Mouse (Mus musculus): ENCODE measurements around the gene Krt16. TPM values are rescaled to one million over a fixed set of nuclear protein-coding genes. Genes with fewer than 3 reads are reported as not detected.

Krt16 gene
- polyA plus RNA-seq, 1 experiment = 0.21 TPM

DNA sequence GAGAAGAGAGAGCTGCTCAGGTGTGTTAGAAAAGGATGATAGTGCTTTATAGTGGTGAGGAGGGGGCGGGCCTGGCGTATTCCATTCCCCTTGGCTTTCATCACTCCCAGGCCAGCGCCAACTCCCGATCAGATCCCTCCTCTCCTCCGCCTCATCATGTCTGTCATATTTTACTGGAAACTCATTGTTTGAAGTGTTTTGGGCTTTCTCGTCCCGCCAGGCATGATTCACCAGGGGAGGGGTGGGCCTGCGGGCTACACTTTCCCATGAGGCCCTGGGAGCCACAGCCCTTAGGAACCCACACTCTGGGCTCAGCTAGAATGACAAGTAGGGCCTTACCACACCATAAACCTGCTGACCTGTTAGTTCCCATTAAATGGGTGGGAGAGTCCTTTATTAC, 41.2 kb downstream of the Krt16 start, which contains the start of gene Krt14:
Krt14 (minus strand) TSS at position 51 of the 400 bp plus-strand sequence.
- H3K79me2 ChIP-seq (ENCODE audit: control insufficient read depth, insufficient read depth) = peaks cover 10% of the 10 kb centered on the region
- H3ac ChIP-seq (ENCODE audit: control insufficient read depth, insufficient read length, low read depth) = no peak within 1 kb of the TSS
- no peaks in the 10 kb centered on the region for H3K79me3 ChIP-seq (ENCODE audit: low read depth)
- H3K27me3 ChIP-seq (ENCODE audit: control insufficient read depth, insufficient read depth, insufficient read length) = no peaks in the 10 kb centered on the region
- TF ChIP-seq FOSL1 (IDR thresholded peaks at IDR 0.05; ENCODE audit: insufficient read depth, low read length, poor library complexity, severe bottlenecking) = peak; percentile 17
- peak; percentile 75 for TF ChIP-seq MAX (IDR thresholded peaks at IDR 0.05)
- no peak for TF ChIP-seq CEBPB (IDR thresholded peaks at IDR 0.05; ENCODE audit: low read depth)
- TF ChIP-seq MYOG (IDR thresholded peaks at IDR 0.05; ENCODE audit: control insufficient read depth, extremely low read depth, insufficient read length) = no peak
- TF ChIP-seq MYOD1 (IDR thresholded peaks at IDR 0.05; ENCODE audit: control insufficient read depth, insufficient read length, low read depth) = no peak
- peaks cover 12% of the 10 kb centered on the region for H3K36me3 ChIP-seq (ENCODE audit: control insufficient read depth, insufficient read depth)
- peak within 1 kb of the TSS; percentile 35 for H3K4me3 ChIP-seq (ENCODE audit: insufficient read depth, poor library complexity, severe bottlenecking)

DNA sequence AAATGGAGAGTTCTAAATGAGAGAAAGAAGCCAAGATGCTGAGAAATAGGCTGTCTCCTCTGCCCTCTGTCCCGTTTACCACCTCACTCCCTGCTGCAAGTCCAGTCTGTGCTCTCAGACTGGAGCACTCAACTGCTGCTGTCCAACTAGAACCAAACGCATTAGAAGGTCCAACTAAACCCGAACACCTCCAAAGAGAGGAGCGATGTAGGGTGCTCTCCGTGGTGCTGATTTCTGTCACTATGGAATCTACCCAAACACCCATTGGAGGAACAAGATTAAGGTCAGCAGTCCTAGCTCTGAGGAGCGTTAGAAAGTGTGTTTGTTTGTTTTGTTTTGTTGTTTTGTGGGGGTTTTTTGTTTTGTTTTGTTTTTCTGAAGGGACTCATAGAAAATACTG, 45.3 kb downstream of the Krt16 start:
- Histone ChIP-seq H3K36me3 (ENCODE audit: control insufficient read depth, insufficient read depth) (peaks cover 12% of the 10 kb centered on the region), H3K79me2 (ENCODE audit: control insufficient read depth, insufficient read depth) (peaks cover 10% of the 10 kb centered on the region), H3K79me3 (ENCODE audit: low read depth) (no peaks in the 10 kb centered on the region), H3ac (ENCODE audit: control insufficient read depth, insufficient read length, low read depth) (no peak overlapping the region), H3K4me3 (ENCODE audit: insufficient read depth, poor library complexity, severe bottlenecking) (no peak overlapping the region), H3K27me3 (ENCODE audit: control insufficient read depth, insufficient read depth, insufficient read length) (no peaks in the 10 kb centered on the region)
- TF ChIP-seq CTCF (IDR thresholded peaks at IDR 0.05; ENCODE audit: control insufficient read depth, insufficient read depth, insufficient read length) (no peak), MAX (IDR thresholded peaks at IDR 0.05) (peak; percentile 58)

DNA sequence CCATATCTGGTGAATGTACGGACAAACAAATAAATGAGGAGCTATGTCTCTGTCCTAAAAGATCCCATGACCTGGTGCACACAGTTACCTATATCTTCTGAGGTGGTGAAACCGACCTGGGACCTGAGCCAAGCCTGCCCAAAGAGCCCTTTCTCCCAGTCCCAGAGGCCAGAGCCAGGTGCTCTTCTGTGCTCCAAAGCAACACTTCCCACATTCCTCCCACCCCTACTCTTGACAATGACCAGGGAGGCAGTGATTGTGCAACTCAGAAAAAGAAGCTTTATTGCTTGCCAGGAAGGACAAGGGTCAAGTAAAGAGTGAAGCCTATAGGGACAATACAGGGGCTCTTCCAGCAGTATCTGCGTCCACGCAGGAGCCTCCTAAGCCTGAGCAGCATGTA, 45.8 kb downstream of the Krt16 start:
- Histone ChIP-seq H3K27me3 (ENCODE audit: control insufficient read depth, insufficient read depth, insufficient read length) (no peaks in the 10 kb centered on the region), H3K36me3 (ENCODE audit: control insufficient read depth, insufficient read depth) (peaks cover 12% of the 10 kb centered on the region), H3K79me2 (ENCODE audit: control insufficient read depth, insufficient read depth) (peaks cover 10% of the 10 kb centered on the region), H3K4me3 (ENCODE audit: insufficient read depth, poor library complexity, severe bottlenecking) (no peak overlapping the region), H3K79me3 (ENCODE audit: low read depth) (no peaks in the 10 kb centered on the region), H3ac (ENCODE audit: control insufficient read depth, insufficient read length, low read depth) (no peak overlapping the region)
- TF ChIP-seq FOSL1 (IDR thresholded peaks at IDR 0.05; ENCODE audit: insufficient read depth, low read length, poor library complexity, severe bottlenecking) (no peak), USF1 (IDR thresholded peaks at IDR 0.05; ENCODE audit: low read depth) (no peak), CEBPB (IDR thresholded peaks at IDR 0.05; ENCODE audit: low read depth) (no peak)

DNA sequence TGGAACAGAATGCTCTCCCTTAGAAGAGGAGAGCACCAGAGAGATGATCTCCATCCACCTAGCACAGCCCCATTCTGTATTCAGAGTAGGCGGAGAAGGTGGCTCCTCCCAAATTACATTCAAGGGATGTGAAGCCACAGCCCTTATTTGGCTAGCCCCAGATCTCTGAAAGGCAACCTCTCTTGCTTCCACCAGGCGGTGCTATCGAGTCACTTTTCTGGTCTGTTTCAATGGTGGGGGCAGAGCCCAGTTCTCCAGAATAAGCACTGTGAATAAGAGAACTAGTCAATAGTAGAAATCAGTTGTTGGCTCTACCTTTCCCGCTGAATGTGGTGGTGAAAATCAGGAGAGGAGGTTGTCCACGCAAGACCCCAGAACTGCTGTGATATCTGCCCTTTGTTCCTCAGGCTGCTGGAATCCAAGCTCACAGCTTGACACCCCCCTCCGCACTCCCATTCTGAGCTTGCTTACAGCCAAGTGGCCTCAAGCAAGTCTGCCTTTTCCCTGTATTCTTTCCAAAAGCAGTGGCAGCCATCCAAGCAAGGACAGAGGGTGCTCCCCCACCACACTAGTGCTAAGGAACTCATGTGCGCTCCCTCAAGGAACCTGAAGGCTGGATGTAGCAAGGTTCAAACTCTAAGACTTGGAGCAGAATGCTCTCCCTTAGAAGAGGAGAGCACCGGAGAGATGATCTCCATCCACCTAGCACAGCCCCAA, 48.4 kb downstream of the Krt16 start:
- peaks cover 5% of the 10 kb centered on the region for H3K79me2 ChIP-seq (ENCODE audit: control insufficient read depth, insufficient read depth)
- peaks cover 12% of the 10 kb centered on the region for H3K36me3 ChIP-seq (ENCODE audit: control insufficient read depth, insufficient read depth)
- no peaks in the 10 kb centered on the region for H3K27me3 ChIP-seq (ENCODE audit: control insufficient read depth, insufficient read depth, insufficient read length)
- no peak overlapping the region for H3K4me3 ChIP-seq (ENCODE audit: insufficient read depth, poor library complexity, severe bottlenecking)
- no peaks in the 10 kb centered on the region for H3K79me3 ChIP-seq (ENCODE audit: low read depth)
- H3ac ChIP-seq (ENCODE audit: control insufficient read depth, insufficient read length, low read depth) = no peak overlapping the region
- TF ChIP-seq USF1 (IDR thresholded peaks at IDR 0.05; ENCODE audit: low read depth) = no peak
- no peak for TF ChIP-seq MYOD1 (IDR thresholded peaks at IDR 0.05; ENCODE audit: control insufficient read depth, insufficient read length, low read depth)
- no peak for TF ChIP-seq MAX (IDR thresholded peaks at IDR 0.05)
- no peak for TF ChIP-seq CTCF (IDR thresholded peaks at IDR 0.05; ENCODE audit: control insufficient read depth, insufficient read depth, insufficient read length)
- no peak for TF ChIP-seq CEBPB (IDR thresholded peaks at IDR 0.05; ENCODE audit: low read depth)
- no peak for TF ChIP-seq MYOG (IDR thresholded peaks at IDR 0.05; ENCODE audit: control insufficient read depth, extremely low read depth, insufficient read length)

DNA sequence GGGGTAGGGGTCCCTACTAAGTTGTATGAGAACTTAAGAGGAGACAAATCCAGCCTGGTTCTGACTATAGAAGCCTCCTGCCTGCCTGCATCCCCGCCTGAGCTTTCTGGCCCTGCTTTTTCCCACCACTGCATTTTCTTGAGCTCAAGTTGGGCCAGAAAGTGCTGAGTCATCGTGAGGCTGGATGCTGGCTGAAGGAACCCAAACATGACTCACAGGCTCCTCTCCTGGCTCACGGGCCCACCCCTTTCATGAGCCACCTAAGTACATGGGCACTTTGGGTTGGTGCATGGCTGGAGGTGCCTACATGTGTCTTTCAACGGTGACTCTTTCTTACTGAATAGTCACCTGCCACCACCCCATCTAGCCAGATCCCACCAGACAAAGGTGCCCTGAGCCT, 50.0 kb downstream of the Krt16 start:
- Histone ChIP-seq H3K79me3 (ENCODE audit: low read depth) (no peaks in the 10 kb centered on the region), H3K4me3 (ENCODE audit: insufficient read depth, poor library complexity, severe bottlenecking) (no peak overlapping the region), H3K27me3 (ENCODE audit: control insufficient read depth, insufficient read depth, insufficient read length) (no peaks in the 10 kb centered on the region), H3ac (ENCODE audit: control insufficient read depth, insufficient read length, low read depth) (no peak overlapping the region), H3K36me3 (ENCODE audit: control insufficient read depth, insufficient read depth) (peaks cover 3% of the 10 kb centered on the region), H3K79me2 (ENCODE audit: control insufficient read depth, insufficient read depth) (no peaks in the 10 kb centered on the region)
- no peak for TF ChIP-seq CEBPB (IDR thresholded peaks at IDR 0.05; ENCODE audit: low read depth)
- TF ChIP-seq FOSL1 (IDR thresholded peaks at IDR 0.05; ENCODE audit: insufficient read depth, low read length, poor library complexity, severe bottlenecking) = peak; percentile 77
- TF ChIP-seq MYOD1 (IDR thresholded peaks at IDR 0.05; ENCODE audit: control insufficient read depth, insufficient read length, low read depth) = no peak
- TF ChIP-seq MAX (IDR thresholded peaks at IDR 0.05) = no peak

Other genes with a start within 250 kb of the Krt16 start
- 0.02 TPM for gene Krt33a, start 232.7 kb downstream of the Krt16 start, polyA plus RNA-seq (2012; fragmentation: generic; extraction: Trizol)
- gene Krt33b, start 219.0 kb downstream of the Krt16 start, polyA plus RNA-seq (2012; fragmentation: generic; extraction: Trizol) = not detected
- gene Krt34, start 207.3 kb downstream of the Krt16 start, polyA plus RNA-seq (2012; fragmentation: generic; extraction: Trizol) = not detected
- gene Krt31, start 198.4 kb downstream of the Krt16 start, polyA plus RNA-seq (2012; fragmentation: generic; extraction: Trizol) = not detected
- not detected for gene Krt32, start 160.7 kb downstream of the Krt16 start, polyA plus RNA-seq (2012; fragmentation: generic; extraction: Trizol)
- not detected for gene Krt35, start 152.7 kb downstream of the Krt16 start, polyA plus RNA-seq (2012; fragmentation: generic; extraction: Trizol)
- gene Krt36, start 143.3 kb downstream of the Krt16 start, polyA plus RNA-seq (2012; fragmentation: generic; extraction: Trizol) = 0.14 TPM
- gene Krt13, start 127.3 kb downstream of the Krt16 start, polyA plus RNA-seq (2012; fragmentation: generic; extraction: Trizol) = 20.0 TPM
- 0.02 TPM for gene Krt15, start 113.0 kb downstream of the Krt16 start, polyA plus RNA-seq (2012; fragmentation: generic; extraction: Trizol)
- 3.5 TPM for gene Krt19, start 100.2 kb downstream of the Krt16 start, polyA plus RNA-seq (2012; fragmentation: generic; extraction: Trizol)
- gene Krt9, start 55.7 kb downstream of the Krt16 start, polyA plus RNA-seq (2012; fragmentation: generic; extraction: Trizol) = 1.8 TPM
- gene Krt14, start 41.4 kb downstream of the Krt16 start, polyA plus RNA-seq (2012; fragmentation: generic; extraction: Trizol) = 32.4 TPM
- 0.04 TPM for gene Krt17, start 12.1 kb upstream of the Krt16 start, polyA plus RNA-seq (2012; fragmentation: generic; extraction: Trizol)
- gene Krt42, start 21.0 kb upstream of the Krt16 start, polyA plus RNA-seq (2012; fragmentation: generic; extraction: Trizol) = not detected
- 1,136 TPM for gene Eif1, start 71.0 kb upstream of the Krt16 start, polyA plus RNA-seq (2012; fragmentation: generic; extraction: Trizol)
- gene Gast, start 85.5 kb upstream of the Krt16 start, polyA plus RNA-seq (2012; fragmentation: generic; extraction: Trizol) = not detected
- gene Hap1, start 107.2 kb upstream of the Krt16 start, polyA plus RNA-seq (2012; fragmentation: generic; extraction: Trizol) = 1.9 TPM
- gene Jup, start 148.9 kb upstream of the Krt16 start, polyA plus RNA-seq (2012; fragmentation: generic; extraction: Trizol) = 127 TPM
- 185 TPM for gene P3h4, start 165.9 kb upstream of the Krt16 start, polyA plus RNA-seq (2012; fragmentation: generic; extraction: Trizol)
- 250 TPM for gene Fkbp10, start 166.8 kb upstream of the Krt16 start, polyA plus RNA-seq (2012; fragmentation: generic; extraction: Trizol)
- gene Nt5c3b, start 192.9 kb upstream of the Krt16 start, polyA plus RNA-seq (2012; fragmentation: generic; extraction: Trizol) = 83.4 TPM
- gene Klhl10, start 193.0 kb upstream of the Krt16 start, polyA plus RNA-seq (2012; fragmentation: generic; extraction: Trizol) = 0.12 TPM
- 4.4 TPM for gene Klhl11, start 223.8 kb upstream of the Krt16 start, polyA plus RNA-seq (2012; fragmentation: generic; extraction: Trizol)

All from C2C12 (cell line).